Mouse (Mus musculus) spleen, postnatal 36 days (tissue): ENCODE results near the gene Rabep1.

Source experiments
- DNase-seq, 2 experiments: peaks; one replicate each; pipeline ENCODE4 v3.0.0; 2022; ENCODE audit warnings: low spot score in 2 of 2, mixed read lengths in 1 of 2

Gene Rabep1

DNA sequence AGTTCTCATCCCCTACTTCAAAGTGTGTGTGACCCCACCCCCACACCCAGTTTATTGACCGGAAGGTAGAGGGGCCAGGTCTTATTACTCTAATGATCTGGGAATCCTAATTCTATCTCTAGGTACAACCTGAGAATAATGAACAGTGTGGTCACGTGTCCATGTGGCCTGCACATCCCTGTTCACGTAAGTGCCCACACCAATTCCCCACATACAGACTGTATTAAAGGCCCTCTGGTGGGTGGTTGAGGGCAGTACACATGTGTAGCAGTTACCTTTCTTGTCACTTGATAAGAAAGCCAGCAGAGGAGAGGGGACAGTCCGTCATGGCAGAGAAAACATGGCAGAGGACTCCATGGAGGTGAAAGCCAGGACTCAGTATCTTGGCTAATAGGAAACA, 129.4 kb downstream of the Rabep1 start:
- DNase-seq: peak in 1 of 2 experiments; percentile 25

DNA sequence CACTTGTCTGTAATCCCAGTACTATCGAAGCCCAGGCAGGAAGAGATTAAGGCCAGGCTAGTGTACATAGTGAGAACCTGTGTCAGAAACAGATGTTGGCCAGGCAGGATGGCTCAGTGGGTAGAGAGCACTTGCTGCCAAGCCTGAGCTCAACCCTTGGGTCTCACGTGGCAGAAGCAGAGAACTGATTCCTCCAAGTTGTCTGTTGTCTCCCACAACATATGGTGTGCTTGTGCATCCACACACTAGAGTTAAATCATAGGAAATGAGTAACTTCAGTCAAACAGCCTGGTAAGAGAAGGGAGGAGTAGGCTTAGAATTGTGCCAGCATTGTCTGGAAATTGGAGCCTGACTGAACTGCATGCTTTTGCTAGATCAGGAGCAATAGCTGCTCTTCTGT, 130.6 kb downstream of the Rabep1 start:
- DNase-seq: no peak

DNA sequence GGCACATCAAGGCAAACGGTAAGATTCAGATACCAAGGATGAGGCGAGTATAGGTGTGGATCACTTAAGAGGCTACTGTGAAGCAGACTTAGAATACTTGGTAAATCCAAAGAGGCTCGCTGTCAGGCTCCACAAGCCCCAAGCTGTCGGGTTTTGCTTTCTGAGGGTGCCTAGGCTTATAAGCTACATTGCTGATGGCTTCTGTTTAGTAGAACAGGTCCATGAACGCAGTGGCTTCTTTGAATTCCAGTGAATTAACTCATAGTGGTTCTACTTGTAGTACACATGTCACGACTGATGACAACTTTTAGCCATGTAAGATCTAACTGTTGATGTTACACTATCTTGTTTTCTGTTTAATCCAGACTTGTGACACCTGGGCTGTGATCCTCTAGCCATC, 132.7 kb downstream of the Rabep1 start:
- DNase-seq: no peak

DNA sequence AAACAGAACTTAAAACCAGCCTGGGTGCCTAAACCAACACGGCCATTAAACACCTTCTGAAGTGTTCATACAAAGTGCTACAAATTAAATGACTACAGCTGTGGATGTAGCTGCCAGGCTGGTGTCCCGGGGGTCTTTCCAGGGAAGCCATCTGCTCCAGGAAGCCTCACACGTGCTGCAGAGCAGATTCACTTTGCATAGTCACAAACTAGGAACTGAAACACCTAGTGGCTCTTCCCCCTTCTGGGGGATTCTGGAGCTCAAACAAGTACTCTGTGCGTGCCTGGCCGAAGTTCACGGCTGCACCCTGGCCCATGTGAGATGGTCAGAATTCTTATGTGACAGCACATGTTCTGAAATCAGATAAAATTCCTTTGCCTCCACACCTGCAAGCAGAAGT, 135.7 kb downstream of the Rabep1 start:
- no peak for DNase-seq

DNA sequence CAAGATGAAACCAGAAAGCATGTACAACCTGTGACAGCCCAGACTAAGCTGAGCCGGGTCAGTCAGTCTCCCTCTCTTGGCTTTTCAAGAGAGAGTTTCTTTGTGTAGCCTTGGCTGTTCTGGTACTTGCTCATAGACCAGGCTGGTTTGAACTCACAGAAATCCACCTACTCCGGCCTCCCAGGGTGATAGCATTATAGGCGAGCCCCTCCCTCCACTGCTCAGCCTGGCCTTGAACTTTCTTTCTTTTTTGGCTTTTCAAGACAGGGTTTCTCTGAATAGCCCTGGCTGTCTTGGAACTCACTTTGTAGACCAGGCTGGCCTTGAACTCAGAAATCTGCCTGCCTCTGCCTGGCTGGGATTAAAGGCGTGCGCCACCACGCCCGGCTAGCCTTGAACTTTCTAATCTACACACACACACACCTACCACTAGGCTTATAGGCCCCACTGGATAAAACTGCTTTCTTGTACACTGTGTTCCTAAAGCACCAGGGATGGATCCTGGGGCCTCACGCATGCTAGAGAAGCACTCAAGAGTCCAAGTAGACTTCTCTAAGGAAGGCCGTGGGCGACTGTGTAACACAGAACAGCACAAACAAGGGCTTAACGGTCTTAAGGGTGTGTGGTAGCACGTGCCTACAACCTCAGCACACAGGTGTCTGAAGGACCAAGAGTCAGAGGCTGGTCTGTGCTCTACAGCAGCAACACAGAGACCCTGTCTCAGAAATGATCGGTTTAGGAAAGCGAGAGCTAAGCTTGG, 136.4 kb downstream of the Rabep1 start:
- DNase-seq: no peak

DNA sequence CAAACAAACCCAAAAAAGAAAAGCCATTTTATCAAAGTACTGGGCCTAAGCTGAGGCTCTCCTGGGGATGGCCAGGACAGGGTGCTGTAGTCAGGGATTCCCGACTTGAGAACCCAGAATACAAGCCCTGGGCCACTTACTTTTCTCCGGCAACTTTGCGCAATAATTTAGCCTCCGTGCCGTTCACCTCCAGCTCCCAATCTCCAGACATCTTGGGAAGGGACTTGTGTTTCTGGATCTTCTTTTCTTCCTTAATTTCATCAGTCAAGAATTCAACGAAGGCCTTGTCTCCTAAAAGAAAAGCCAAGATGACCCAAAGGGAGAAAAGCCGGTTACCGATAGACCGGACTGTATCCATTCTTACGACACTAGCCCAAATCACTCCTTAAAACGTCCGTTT, 137.5 kb downstream of the Rabep1 start:
- no peak for DNase-seq

DNA sequence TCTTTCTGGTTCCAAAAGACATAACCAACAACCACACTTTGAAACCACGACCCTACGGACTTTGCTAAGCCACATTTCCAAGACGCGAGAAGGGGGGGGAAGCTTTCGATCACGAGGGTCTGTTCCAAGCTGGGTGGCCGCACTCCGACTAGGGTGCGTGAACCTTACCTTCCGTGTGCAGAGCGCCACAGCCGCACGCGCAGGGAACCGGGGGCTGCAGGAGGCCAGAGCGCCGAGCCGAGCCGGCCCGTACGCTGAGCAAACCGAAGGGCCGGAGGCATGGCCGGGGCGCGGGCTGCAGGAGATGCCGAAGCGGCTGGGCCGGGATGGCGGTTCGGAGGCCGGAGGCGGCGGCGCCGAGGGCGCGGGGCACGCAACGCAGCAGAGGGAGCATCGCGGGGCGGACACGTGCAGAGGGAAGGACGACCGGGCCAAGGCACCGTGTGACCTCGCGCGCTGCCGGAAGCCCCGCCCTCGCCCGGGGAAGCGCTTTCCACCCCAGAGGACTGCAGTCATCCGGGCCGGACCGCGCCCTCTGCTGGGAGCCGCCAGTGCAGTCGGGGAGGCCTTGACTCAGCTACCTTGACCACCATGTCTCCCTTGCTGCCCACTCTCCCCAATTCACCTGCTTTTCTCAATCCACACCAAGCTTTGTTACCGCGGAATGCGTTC, 138.1 kb downstream of the Rabep1 start, which contains the start of gene C1qbp:
Gene C1qbp (minus strand): TSS at position 470 of the 672 bp plus-strand sequence.
- DNase-seq: peak; percentile 91
